Mouse (Mus musculus) cerebellum, adult 2 months (tissue): ENCODE results near the gene 4931422A03Rik.

ENCODE experiments used
- CTCF ChIP-seq: fragments of 200-500 bp; IDR thresholded peaks from 2 replicates; pipeline ENCODE4 v1.5.1; 2011; ENCODE audit warnings: low read depth, mild to moderate bottlenecking, control low read depth, low read length, moderate library complexity, borderline replicate concordance; ENCODE audit not compliant: insufficient read depth
- POLR2A ChIP-seq: fragments of 200-500 bp; IDR thresholded peaks from 2 replicates; pipeline ENCODE4 v1.6.1; 2011; ENCODE audit warnings: low read length, control low read depth, borderline replicate concordance; ENCODE audit not compliant: insufficient read depth

DNA sequence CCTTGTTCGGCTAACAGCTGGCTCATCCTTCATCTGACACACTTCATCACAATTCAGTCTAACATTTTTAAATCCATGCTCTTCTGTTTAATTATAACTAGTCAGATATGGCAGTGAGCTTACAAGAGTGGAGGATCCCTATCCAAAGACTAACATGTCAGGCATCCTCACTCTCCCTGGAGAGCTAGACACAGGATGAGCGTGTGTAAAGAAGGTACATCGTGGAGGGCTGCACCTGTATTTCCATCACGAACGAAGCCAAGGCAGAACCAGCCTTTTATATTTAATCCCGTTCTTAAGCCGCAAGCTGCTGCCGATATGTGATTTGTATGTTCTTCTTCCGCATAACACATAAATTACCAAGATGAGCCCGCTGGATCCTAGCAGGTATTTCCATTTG lies 45.0 kb downstream of the 4931422A03Rik start:
- TF ChIP-seq CTCF, result no peak
- no peak for TF ChIP-seq POLR2A
